Mouse (Mus musculus) bone marrow macrophage, adult 2 months (primary cell): ENCODE data around the gene Cdpf1.

Experiments used
- CTCF ChIP-seq: IDR thresholded peaks from 2 replicates; pipeline ENCODE4 v1.5.1; 2012; ENCODE audit warnings: low read depth, mild to moderate bottlenecking, low read length, moderate library complexity
- POLR2A ChIP-seq: IDR thresholded peaks from 2 replicates; pipeline ENCODE4 v1.6.1; 2012; ENCODE audit warnings: mild to moderate bottlenecking, low read depth, low read length, borderline replicate concordance

DNA sequence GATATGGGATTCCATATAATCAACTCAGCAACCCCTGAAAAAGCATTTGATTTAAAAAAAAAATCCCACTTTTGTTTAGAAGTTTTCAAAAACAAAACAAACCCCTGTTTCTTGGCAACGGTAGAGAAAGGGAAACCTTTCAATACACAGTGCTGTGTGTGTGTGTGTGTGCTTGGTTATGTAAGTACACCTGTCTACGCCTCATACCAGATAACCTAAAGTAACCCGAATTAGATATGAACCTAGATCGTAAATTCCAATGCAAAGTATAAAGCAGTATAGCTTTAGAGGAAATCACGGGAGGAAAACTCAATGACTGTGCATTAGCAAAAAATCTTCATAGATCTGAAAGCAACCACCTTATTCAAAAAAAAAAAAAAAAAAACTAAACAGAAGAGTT, 44.8 kb downstream of the Cdpf1 start:
- no peak for TF ChIP-seq CTCF
- no peak for TF ChIP-seq POLR2A
